Mouse (Mus musculus) limb, embryonic 14.5 days (tissue): ENCODE data around the gene Rab40b. TPM values are rescaled to one million over a fixed set of nuclear protein-coding genes. Genes with fewer than 3 reads are reported as not detected.
"Not testable (repeated sequence)": the region's sequence is repeated elsewhere in the genome, so short reads cannot be mapped to it uniquely, and the experiment has no call there.

Experiments used
- ATAC-seq: fragments of 200-750 bp; cut with Nextera tagmentation; 2 replicates; pipeline ENCODE4 v1.8.0; 2017; ENCODE audit warnings: low read depth, moderate number of reproducible peaks, moderate TSS enrichment; ENCODE audit not compliant: low FRiP score
- DNase-seq: peaks from one replicate; pipeline ENCODE4 v3.0.0-alpha.2; 2015; ENCODE audit warnings: low spot score
- H3K27ac ChIP-seq: fragments of 300-500 bp; sonication (generic); replicated peaks from 2 replicates; pipeline ENCODE4 v1.5.1; 2014; ENCODE audit warnings: low read depth, mild to moderate bottlenecking, low read length, moderate library complexity, mixed read lengths
- H3K27me3 ChIP-seq: fragments of 300-500 bp; sonication (generic); 2 replicates; pipeline ENCODE4 v1.6.1; 2014; ENCODE audit warnings: low read length, mixed read lengths; ENCODE audit not compliant: control insufficient read depth, insufficient read depth
- H3K36me3 ChIP-seq: fragments of 300-500 bp; sonication (generic); 2 replicates; pipeline ENCODE4 v1.6.1; 2014; ENCODE audit warnings: mild to moderate bottlenecking, low read length, moderate library complexity, mixed read lengths; ENCODE audit not compliant: control insufficient read depth, insufficient read depth
- H3K4me1 ChIP-seq: fragments of 300-500 bp; sonication (generic); 2 replicates; pipeline ENCODE4 v1.6.1; 2014; ENCODE audit warnings: antibody characterized with exemption, low read length, mixed read lengths; ENCODE audit not compliant: control insufficient read depth, insufficient read depth
- H3K4me2 ChIP-seq: fragments of 300-500 bp; sonication (generic); replicated peaks from 2 replicates; pipeline ENCODE4 v1.6.1; 2014; ENCODE audit warnings: low read depth, mild to moderate bottlenecking, low read length, moderate library complexity; ENCODE audit not compliant: severe bottlenecking
- H3K4me3 ChIP-seq: fragments of 300-500 bp; sonication (generic); replicated peaks from 2 replicates; pipeline ENCODE4 v1.5.1; 2014; ENCODE audit warnings: low read length
- H3K9ac ChIP-seq: fragments of 300-500 bp; sonication (generic); 2 replicates; pipeline ENCODE4 v1.6.1; 2014; ENCODE audit warnings: mild to moderate bottlenecking, low read depth, low read length, moderate library complexity; ENCODE audit not compliant: severe bottlenecking
- H3K9me3 ChIP-seq: fragments of 300-500 bp; sonication (generic); 2 replicates; pipeline ENCODE4 v1.6.1; 2016; ENCODE audit warnings: low read length; ENCODE audit not compliant: control insufficient read depth
- POLR2A ChIP-seq: fragments of 200-500 bp; IDR thresholded peaks from 2 replicates; pipeline ENCODE4 v1.8.0; 2012; ENCODE audit warnings: inconsistent platforms, mild to moderate bottlenecking, moderate library complexity, borderline replicate concordance; ENCODE audit not compliant: insufficient read depth, insufficient read length; ENCODE audit errors: extremely low read depth
- WGBS: fragments of 180-500 bp; shearing (Covaris S2); extraction: QIAGEN DNeasy Blood & Tissue Kit; methylation state at CpG from one replicate; pipeline ENCODE4 v1.1.7; 2014; 5-methylcytosine and 5-hydroxymethylcytosine counted together
- polyA plus RNA-seq, 2 experiments: library from polyadenylated mRNA; depleted of rRNA in 1 of 2; stranded (reverse) in 1 of 2; unstranded in 1 of 2; fragments of >200 nt; fragmentation: Nextera tagmentation in 1 of 2; extraction: Ambion mirVana in 1 of 2; gene quantifications; 2 replicates each; pipeline versions ENCODE4 v1.2.1 to v1.2.3; 2012 to 2014

Rab40b gene
- polyA plus RNA-seq, 2 experiments, result 10.8 to 19.0 TPM

- peak; percentile 49 for DNase-seq
- WGBS, result 35% methylated on average over 5 of the region's 5 CpGs
- Histone ChIP-seq H3K36me3 (no peaks in the 10 kb centered on the region), H3K4me1 (no peaks in the 10 kb centered on the region), H3K4me2 (no peak overlapping the region), H3K27ac (no peak overlapping the region), H3K9ac (no peak overlapping the region), H3K9me3 (no peaks in the 10 kb centered on the region), H3K4me3 (no peak overlapping the region), H3K27me3 (no peaks in the 10 kb centered on the region)
- no peak for TF ChIP-seq POLR2A
- ATAC-seq, result 0 out of 2 replicates have a peak, but pooled peaks have one; percentile 37
Measured at GRCm38 (mm10) chr11:121367170-121367707, 20.8 kb downstream of the Rab40b start.

- DNase-seq (no peak), ATAC-seq (no peak)
- H3K9ac ChIP-seq, result no peak overlapping the region
- TF ChIP-seq POLR2A, result no peak
- no peaks in the 10 kb centered on the region for H3K27me3 ChIP-seq
- WGBS, result 30% methylated on average over 5 of the region's 5 CpGs
- no peaks in the 10 kb centered on the region for H3K9me3 ChIP-seq
- no peak overlapping the region for H3K4me2 ChIP-seq
- H3K27ac ChIP-seq, result no peak overlapping the region
- H3K4me1 ChIP-seq, result no peaks in the 10 kb centered on the region
- H3K4me3 ChIP-seq, result no peak overlapping the region
- no peaks in the 10 kb centered on the region for H3K36me3 ChIP-seq
Measured at GRCm38 (mm10) chr11:121362212-121362611, 25.8 kb downstream of the Rab40b start.

- ATAC-seq, result peak; percentile 97
- H3K4me2 ChIP-seq, result peak within 1 kb of the TSS; percentile 82
- peaks cover 5% of the 10 kb centered on the region; the same call in 1 of the 2 replicates for H3K36me3 ChIP-seq
- H3K4me1 ChIP-seq, result peaks cover 17% of the 10 kb centered on the region
- WGBS, result 0% methylated on average over 54 of the region's 69 CpGs
- peak; percentile 89 for DNase-seq
- peak within 1 kb of the TSS; percentile 89 for H3K27ac ChIP-seq
- H3K9me3 ChIP-seq, result no peaks in the 10 kb centered on the region
- peak; percentile 96; the same call in 1 of the 2 replicates for TF ChIP-seq POLR2A
- peak within 1 kb of the TSS; percentile 94 for H3K4me3 ChIP-seq
- H3K27me3 ChIP-seq, result no peaks in the 10 kb centered on the region
- H3K9ac ChIP-seq, result peak within 1 kb of the TSS; percentile 94
Measured at GRCm38 (mm10) chr11:121354091-121354707, 33.9 kb downstream of the Rab40b start, which contains the start of gene Wdr45b. Wdr45b (minus strand) TSS chr11:121354445.

GRCm38 (mm10) chr11:121353326-121354090 lies 34.5 kb downstream of the Rab40b start:
- H3K9me3 ChIP-seq, result no peaks in the 10 kb centered on the region
- no peak for ATAC-seq
- peak overlapping the region; percentile 82 for H3K4me2 ChIP-seq
- peak overlapping the region; percentile 94 for H3K9ac ChIP-seq
- H3K36me3 ChIP-seq, result peaks cover 10% of the 10 kb centered on the region; the same call in 1 of the 2 replicates
- DNase-seq, result no peak
- peaks cover 17% of the 10 kb centered on the region for H3K4me1 ChIP-seq
- peak overlapping the region; percentile 89 for H3K27ac ChIP-seq
- 4% methylated on average over 32 of the region's 41 CpGs for WGBS
- TF ChIP-seq POLR2A, result no peak
- no peaks in the 10 kb centered on the region for H3K27me3 ChIP-seq
- peak overlapping the region; percentile 94 for H3K4me3 ChIP-seq

- not testable (repeated sequence) for H3K27ac ChIP-seq, ATAC-seq, DNase-seq, H3K4me2 ChIP-seq, H3K9me3 ChIP-seq, H3K27me3 ChIP-seq, H3K9ac ChIP-seq, H3K4me3 ChIP-seq
- Histone ChIP-seq H3K36me3 (peaks cover 38% of the 10 kb centered on the region), H3K4me1 (peaks cover 11% of the 10 kb centered on the region)
- 76% methylated on average over 3 of the region's 3 CpGs for WGBS
Measured at GRCm38 (mm10) chr11:121348727-121349126, 39.3 kb downstream of the Rab40b start.
